Mouse (Mus musculus): ENCODE data around the gene Mlxipl. TPM values are rescaled to one million over a fixed set of nuclear protein-coding genes. Genes with fewer than 3 reads are reported as not detected.
A peak's percentile ranks its signal among the peaks of the same experiment; 100 is the strongest.

The Mlxipl gene
- polyA plus RNA-seq, 1 experiment from 2014 or later = 2.4 TPM

DNA sequence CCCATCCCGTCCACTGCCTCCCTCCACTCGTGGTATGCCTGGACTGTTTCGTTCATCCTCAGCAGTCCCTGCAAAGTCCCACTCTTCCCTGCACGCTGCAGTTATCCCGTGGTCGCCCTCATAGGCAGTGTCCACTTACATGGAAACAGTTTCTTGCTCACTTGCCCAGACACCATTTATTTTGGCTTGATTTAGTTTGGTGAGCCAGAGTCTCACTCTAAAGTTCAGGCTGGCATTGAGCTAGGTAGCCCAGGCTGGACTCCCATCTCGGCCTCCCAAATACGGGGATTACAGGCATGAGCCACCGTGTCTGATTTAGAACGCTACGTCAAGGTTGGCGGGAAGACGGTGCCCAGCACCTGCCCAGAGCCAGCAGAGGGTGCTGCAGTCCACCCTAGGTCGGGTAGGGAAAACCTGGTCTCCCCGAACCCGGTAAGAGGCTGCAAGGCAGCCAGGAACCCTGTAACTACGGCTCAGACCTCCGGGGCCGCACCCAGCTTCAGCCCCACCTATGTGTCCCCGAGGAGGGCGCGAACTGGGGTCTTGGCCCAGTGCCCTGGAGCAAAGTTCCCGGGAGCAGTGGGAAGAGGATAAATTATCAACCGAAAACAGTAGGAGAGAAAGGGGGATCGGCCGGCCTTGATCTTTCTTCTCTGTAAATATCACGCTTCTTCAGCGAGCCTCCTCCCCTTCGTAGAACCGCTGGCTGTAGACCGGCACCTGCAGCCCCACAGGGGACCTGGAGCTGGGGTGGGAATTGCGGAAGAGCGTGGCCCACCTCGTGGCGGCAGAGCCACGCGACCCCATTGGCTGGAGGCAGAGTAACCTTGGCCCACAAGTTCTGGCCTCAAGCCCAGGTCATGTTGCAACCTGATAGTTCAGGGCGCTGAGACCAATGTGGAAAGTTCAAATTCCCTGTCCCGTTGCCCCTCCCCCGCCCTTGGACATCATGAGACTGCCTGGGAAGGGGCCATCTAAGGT, 18.1 kb downstream of the Mlxipl start:
- 6% methylated on average over 40 of the region's 40 CpGs for WGBS
- Histone ChIP-seq H3K9me3 (ENCODE audit: control insufficient read depth, low read length) (no peaks in the 10 kb centered on the region), H3K27ac (ENCODE audit: low read length) (no peak overlapping the region), H3K9ac (ENCODE audit: low read length) (no peak overlapping the region), H3K4me3 (ENCODE audit: low read length) (peak overlapping the region; percentile 59), H3K36me3 (ENCODE audit: control insufficient read depth, insufficient read depth, low read length) (no peaks in the 10 kb centered on the region), H3K4me1 (replicated peaks; ENCODE audit: control insufficient read depth, insufficient read depth, low read length) (peaks cover 9% of the 10 kb centered on the region), H3K27me3 (ENCODE audit: control insufficient read depth, insufficient read depth, low read depth, low read length) (peaks cover 37% of the 10 kb centered on the region), H3K4me2 (ENCODE audit: low read depth, low read length) (peak overlapping the region; percentile 94)
- ATAC-seq (ENCODE audit: low read depth) = peak; percentile 59

- H3K27me3 ChIP-seq (ENCODE audit: control insufficient read depth, insufficient read depth, low read depth, low read length) = peaks cover 37% of the 10 kb centered on the region
- no peak overlapping the region for H3K4me2 ChIP-seq (ENCODE audit: low read depth, low read length)
- H3K36me3 ChIP-seq (ENCODE audit: control insufficient read depth, insufficient read depth, low read length) = no peaks in the 10 kb centered on the region
- H3K4me3 ChIP-seq (ENCODE audit: low read length) = no peak overlapping the region
- ATAC-seq (ENCODE audit: low read depth) = no peak
- H3K9me3 ChIP-seq (ENCODE audit: control insufficient read depth, low read length) = no peaks in the 10 kb centered on the region
- H3K9ac ChIP-seq (ENCODE audit: low read length) = no peak overlapping the region
- H3K27ac ChIP-seq (ENCODE audit: low read length) = no peak overlapping the region
- 51% methylated on average over 6 of the region's 6 CpGs for WGBS
- H3K4me1 ChIP-seq (replicated peaks; ENCODE audit: control insufficient read depth, insufficient read depth, low read length) = peaks cover 9% of the 10 kb centered on the region
These were observed 19.3 kb downstream of the Mlxipl start for GRCm38 (mm10) chr5:135109017-135109416.

DNA sequence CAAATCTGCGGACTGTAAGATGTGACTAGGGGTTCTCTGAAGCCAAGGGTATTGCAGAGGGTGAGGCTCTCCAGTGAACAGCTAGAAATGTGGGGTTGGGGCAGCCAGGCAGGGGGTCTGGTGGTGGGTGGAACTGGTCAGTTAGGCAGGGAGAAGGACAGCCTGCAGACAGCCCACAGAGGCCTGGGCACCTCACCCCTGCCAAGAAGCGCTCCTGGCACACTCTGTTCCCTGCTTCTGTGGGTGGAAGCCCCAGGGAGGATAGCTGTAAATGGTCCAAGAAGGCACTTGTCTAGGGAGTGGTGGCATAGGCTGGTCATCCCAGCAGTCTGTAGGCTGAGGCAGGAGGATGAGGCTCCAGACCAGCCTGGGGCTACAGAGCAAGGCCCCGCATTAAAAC, 19.7 kb downstream of the Mlxipl start:
- H3K9ac ChIP-seq (ENCODE audit: low read length) = no peak overlapping the region
- peaks cover 37% of the 10 kb centered on the region for H3K27me3 ChIP-seq (ENCODE audit: control insufficient read depth, insufficient read depth, low read depth, low read length)
- WGBS = 85% methylated on average over 3 of the region's 3 CpGs
- peaks cover 9% of the 10 kb centered on the region for H3K4me1 ChIP-seq (replicated peaks; ENCODE audit: control insufficient read depth, insufficient read depth, low read length)
- no peak overlapping the region for H3K4me3 ChIP-seq (ENCODE audit: low read length)
- ATAC-seq (ENCODE audit: low read depth) = no peak
- no peaks in the 10 kb centered on the region for H3K36me3 ChIP-seq (ENCODE audit: control insufficient read depth, insufficient read depth, low read length)
- H3K4me2 ChIP-seq (ENCODE audit: low read depth, low read length) = no peak overlapping the region
- no peak overlapping the region for H3K27ac ChIP-seq (ENCODE audit: low read length)
- H3K9me3 ChIP-seq (ENCODE audit: control insufficient read depth, low read length) = no peaks in the 10 kb centered on the region

GRCm38 (mm10) chr5:135109976-135110375, 20.3 kb downstream of the Mlxipl start:
- H3K9me3 ChIP-seq (ENCODE audit: control insufficient read depth, low read length) = no peaks in the 10 kb centered on the region
- H3K4me1 ChIP-seq (replicated peaks; ENCODE audit: control insufficient read depth, insufficient read depth, low read length) = peaks cover 9% of the 10 kb centered on the region
- H3K4me2 ChIP-seq (ENCODE audit: low read depth, low read length) = no peak overlapping the region
- no peaks in the 10 kb centered on the region for H3K36me3 ChIP-seq (ENCODE audit: control insufficient read depth, insufficient read depth, low read length)
- no peak for ATAC-seq (ENCODE audit: low read depth)
- H3K9ac ChIP-seq (ENCODE audit: low read length) = no peak overlapping the region
- WGBS = 71% methylated on average over 6 of the region's 6 CpGs
- H3K27ac ChIP-seq (ENCODE audit: low read length) = no peak overlapping the region
- no peak overlapping the region for H3K4me3 ChIP-seq (ENCODE audit: low read length)
- H3K27me3 ChIP-seq (ENCODE audit: control insufficient read depth, insufficient read depth, low read depth, low read length) = peaks cover 33% of the 10 kb centered on the region

- Histone ChIP-seq H3K4me1 (replicated peaks; ENCODE audit: control insufficient read depth, insufficient read depth, low read length) (peaks cover 3% of the 10 kb centered on the region; the same call in 1 of the 2 replicates), H3K9ac (ENCODE audit: low read length) (no peak overlapping the region), H3K27me3 (ENCODE audit: control insufficient read depth, insufficient read depth, low read depth, low read length) (peaks cover 4% of the 10 kb centered on the region; the same call in 1 of the 2 replicates), H3K4me3 (ENCODE audit: low read length) (no peak overlapping the region), H3K9me3 (ENCODE audit: control insufficient read depth, low read length) (no peaks in the 10 kb centered on the region), H3K27ac (ENCODE audit: low read length) (no peak overlapping the region), H3K4me2 (ENCODE audit: low read depth, low read length) (no peak overlapping the region), H3K36me3 (ENCODE audit: control insufficient read depth, insufficient read depth, low read length) (no peaks in the 10 kb centered on the region)
- no peak for ATAC-seq (ENCODE audit: low read depth)
- WGBS = 87% methylated on average over 12 of the region's 12 CpGs
These were observed 24.1 kb downstream of the Mlxipl start for GRCm38 (mm10) chr5:135113782-135114181.

DNA sequence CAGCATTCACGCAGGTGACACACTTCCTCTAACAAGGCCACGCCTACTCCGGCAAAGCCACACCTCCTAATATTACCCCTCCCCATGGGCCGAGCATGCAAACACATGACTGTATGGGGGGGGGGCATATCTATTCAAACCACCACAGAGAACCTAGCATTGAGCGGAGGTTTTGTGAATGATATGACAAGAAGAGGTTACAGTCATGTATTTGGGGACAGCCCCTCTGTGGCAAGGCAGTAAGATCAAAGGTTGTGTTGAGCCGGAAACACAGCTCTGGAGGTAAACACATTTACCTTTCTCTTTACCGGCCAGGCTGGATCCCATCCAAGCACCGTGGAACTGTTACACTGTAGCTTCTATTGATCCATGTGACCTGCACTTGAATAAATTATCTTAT, 25.6 kb downstream of the Mlxipl start:
- Histone ChIP-seq H3K9ac (ENCODE audit: low read length) (no peak overlapping the region), H3K9me3 (ENCODE audit: control insufficient read depth, low read length) (no peaks in the 10 kb centered on the region), H3K27ac (ENCODE audit: low read length) (no peak overlapping the region), H3K4me1 (replicated peaks; ENCODE audit: control insufficient read depth, insufficient read depth, low read length) (peaks cover 4% of the 10 kb centered on the region; the same call in 1 of the 2 replicates), H3K4me2 (ENCODE audit: low read depth, low read length) (no peak overlapping the region), H3K4me3 (ENCODE audit: low read length) (no peak overlapping the region), H3K36me3 (ENCODE audit: control insufficient read depth, insufficient read depth, low read length) (no peaks in the 10 kb centered on the region), H3K27me3 (ENCODE audit: control insufficient read depth, insufficient read depth, low read depth, low read length) (no peaks in the 10 kb centered on the region; the same call in 1 of the 2 replicates)
- ATAC-seq (ENCODE audit: low read depth) = no peak
- WGBS = 73% methylated on average over 8 of the region's 8 CpGs

DNA sequence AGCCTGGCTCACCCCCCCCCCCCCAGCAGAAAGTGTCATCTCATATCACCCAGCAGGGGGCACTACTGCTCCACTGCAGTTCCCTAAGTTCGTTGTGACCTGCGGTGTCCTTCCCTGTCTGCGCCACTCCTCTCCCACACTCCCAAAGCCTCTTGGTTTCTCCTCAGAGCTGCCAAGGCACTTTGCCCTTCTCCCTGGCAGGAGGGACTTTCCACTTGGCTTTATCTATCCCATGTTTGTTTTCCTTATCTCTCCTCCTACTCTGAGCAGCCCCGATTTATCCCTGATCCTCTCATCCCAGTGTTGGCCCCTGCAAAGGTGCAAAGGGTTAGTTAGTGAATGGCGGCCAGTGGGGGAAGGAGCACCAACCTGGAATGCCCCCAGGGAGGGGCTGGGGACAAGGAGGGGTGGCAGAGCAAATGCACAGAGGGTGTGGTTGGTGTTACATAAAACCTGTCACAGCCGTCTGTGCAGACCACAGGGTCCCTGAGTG, 28.9 kb downstream of the Mlxipl start:
- H3K4me1 ChIP-seq (replicated peaks; ENCODE audit: control insufficient read depth, insufficient read depth, low read length) = peaks cover 4% of the 10 kb centered on the region; the same call in 1 of the 2 replicates
- H3K4me2 ChIP-seq (ENCODE audit: low read depth, low read length) = no peak overlapping the region
- no peaks in the 10 kb centered on the region for H3K9me3 ChIP-seq (ENCODE audit: control insufficient read depth, low read length)
- no peaks in the 10 kb centered on the region for H3K36me3 ChIP-seq (ENCODE audit: control insufficient read depth, insufficient read depth, low read length)
- no peak overlapping the region for H3K9ac ChIP-seq (ENCODE audit: low read length)
- ATAC-seq (ENCODE audit: low read depth) = peak; percentile 82
- H3K4me3 ChIP-seq (ENCODE audit: low read length) = no peak overlapping the region
- 0 out of 2 replicates have a peak overlapping the region, but pooled peaks have one; percentile 12 for H3K27ac ChIP-seq (ENCODE audit: low read length)
- H3K27me3 ChIP-seq (ENCODE audit: control insufficient read depth, insufficient read depth, low read depth, low read length) = peaks cover 3% of the 10 kb centered on the region; the same call in 1 of the 2 replicates
- WGBS = 5% methylated on average over 6 of the region's 6 CpGs

DNA sequence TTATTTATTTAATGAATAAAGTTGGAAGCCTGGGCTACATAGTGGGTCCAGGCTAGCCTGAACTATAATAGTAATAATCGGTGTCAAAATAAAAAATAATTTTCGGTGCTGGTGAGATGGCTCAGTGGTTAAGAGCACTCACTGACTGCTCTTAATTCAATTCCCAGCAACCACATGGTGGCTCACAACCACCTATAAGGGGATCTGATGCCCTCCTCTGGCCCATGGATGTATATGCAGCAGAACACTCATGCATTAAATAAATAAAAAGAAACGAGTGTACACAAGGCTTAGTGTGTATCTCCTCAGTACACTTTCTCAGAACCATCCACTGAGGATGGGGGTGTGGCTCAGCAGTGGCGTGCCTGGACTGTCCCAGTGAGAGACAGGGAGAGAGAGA, 31.1 kb downstream of the Mlxipl start:
- peaks cover 4% of the 10 kb centered on the region; the same call in 1 of the 2 replicates for H3K4me1 ChIP-seq (replicated peaks; ENCODE audit: control insufficient read depth, insufficient read depth, low read length)
- WGBS = 58% methylated on average over 4 of the region's 4 CpGs
- H3K4me3 ChIP-seq (ENCODE audit: low read length) = no peak overlapping the region
- no peak overlapping the region for H3K9ac ChIP-seq (ENCODE audit: low read length)
- H3K27ac ChIP-seq (ENCODE audit: low read length) = no peak overlapping the region
- no peak overlapping the region for H3K4me2 ChIP-seq (ENCODE audit: low read depth, low read length)
- no peaks in the 10 kb centered on the region for H3K9me3 ChIP-seq (ENCODE audit: control insufficient read depth, low read length)
- peaks cover 3% of the 10 kb centered on the region; the same call in 1 of the 2 replicates for H3K27me3 ChIP-seq (ENCODE audit: control insufficient read depth, insufficient read depth, low read depth, low read length)
- no peaks in the 10 kb centered on the region for H3K36me3 ChIP-seq (ENCODE audit: control insufficient read depth, insufficient read depth, low read length)
- ATAC-seq (ENCODE audit: low read depth) = no peak

DNA sequence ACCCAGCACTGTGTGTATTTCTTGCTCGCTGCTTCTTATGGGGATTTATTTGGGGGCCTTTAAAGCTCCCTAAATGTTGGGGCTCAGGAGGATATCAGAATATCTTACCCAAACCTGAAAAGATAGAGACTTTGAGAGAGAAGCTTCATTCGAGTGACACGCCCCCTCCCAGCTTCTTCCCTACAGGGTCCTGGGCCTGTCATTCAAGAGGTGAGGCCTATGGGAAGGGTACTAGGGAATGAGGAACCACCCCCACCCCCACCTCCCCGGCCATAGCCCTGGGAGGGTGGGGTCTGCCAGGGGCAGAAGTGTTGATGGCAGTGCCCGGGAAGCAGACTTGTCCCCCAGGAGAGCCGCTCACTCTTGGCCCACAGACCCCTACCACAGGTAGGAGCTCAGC, 36.4 kb downstream of the Mlxipl start:
- H3K4me2 ChIP-seq (ENCODE audit: low read depth, low read length) = no peak overlapping the region
- no peak overlapping the region for H3K9ac ChIP-seq (ENCODE audit: low read length)
- WGBS = 59% methylated on average over 6 of the region's 6 CpGs
- peaks cover 3% of the 10 kb centered on the region; the same call in 1 of the 2 replicates for H3K27me3 ChIP-seq (ENCODE audit: control insufficient read depth, insufficient read depth, low read depth, low read length)
- no peaks in the 10 kb centered on the region for H3K4me1 ChIP-seq (replicated peaks; ENCODE audit: control insufficient read depth, insufficient read depth, low read length)
- no peaks in the 10 kb centered on the region for H3K36me3 ChIP-seq (ENCODE audit: control insufficient read depth, insufficient read depth, low read length)
- no peaks in the 10 kb centered on the region for H3K9me3 ChIP-seq (ENCODE audit: control insufficient read depth, low read length)
- ATAC-seq (ENCODE audit: low read depth) = no peak
- H3K27ac ChIP-seq (ENCODE audit: low read length) = no peak overlapping the region
- no peak overlapping the region for H3K4me3 ChIP-seq (ENCODE audit: low read length)

Data from lung, embryonic 16.5 days (tissue).